Mouse (Mus musculus): Measurements from ENCODE around the gene Etl4. TPM values are rescaled to one million over a fixed set of nuclear protein-coding genes. Genes with fewer than 3 reads are reported as not detected.

Etl4 gene
- total and polyA plus RNA-seq, 2 experiments from 2014 or later = 7.6 to 20.6 TPM

DNA sequence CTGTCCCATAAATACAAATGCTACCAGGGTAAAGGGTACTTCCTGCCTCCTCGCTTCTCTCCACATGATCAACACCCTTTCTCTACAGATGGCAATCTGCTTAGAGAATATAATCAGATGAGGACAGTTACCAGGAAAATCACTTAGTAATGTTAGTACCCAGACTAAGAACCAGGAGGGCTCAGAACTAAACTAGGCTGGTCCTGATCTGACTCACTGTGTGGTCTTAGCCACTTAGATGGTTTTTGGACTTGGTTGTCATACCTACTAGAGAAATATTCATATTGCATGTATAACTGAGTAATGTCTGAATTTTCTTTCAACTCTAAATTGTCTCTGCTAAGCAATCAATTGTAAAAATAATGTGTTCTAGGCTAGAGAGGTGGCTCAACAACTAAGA lies 662.4 kb downstream of the Etl4 start:
- ATAC-seq (ENCODE audit: insufficient read depth, low read depth) (no peak), DNase-seq (ENCODE audit: low spot score) (no peak)

DNA sequence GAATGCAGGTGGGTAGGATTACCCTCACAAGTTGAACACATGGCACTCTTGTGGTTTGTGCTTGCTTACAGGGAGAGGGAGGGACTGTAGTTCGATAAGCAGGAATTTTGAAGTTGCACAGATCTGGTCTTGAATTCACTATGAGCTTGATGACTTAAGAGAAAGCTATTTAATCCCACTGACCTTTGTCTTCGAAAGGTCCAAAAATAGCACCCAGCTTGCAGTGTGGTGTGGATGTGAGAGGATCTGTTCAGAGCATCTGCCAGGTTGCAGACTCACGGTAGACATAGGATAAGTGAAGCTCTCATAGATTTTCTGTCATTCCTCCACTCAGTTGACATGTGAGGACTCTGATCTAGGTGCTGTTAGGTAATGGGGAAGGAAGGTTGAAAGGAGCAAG lies 670.8 kb downstream of the Etl4 start:
- 26% methylated on average over 3 of the region's 3 CpGs for WGBS
- no peaks in the 10 kb centered on the region for H3K27me3 ChIP-seq (ENCODE audit: control insufficient read depth, insufficient read depth, low read length)
- DNase-seq (ENCODE audit: low spot score) (peak; percentile 21), ATAC-seq (ENCODE audit: insufficient read depth, low read depth) (no peak)
- no peaks in the 10 kb centered on the region for H3K36me3 ChIP-seq (replicated peaks; ENCODE audit: control insufficient read depth, insufficient read depth, low read length)
- peaks cover 6% of the 10 kb centered on the region for H3K4me1 ChIP-seq (ENCODE audit: control insufficient read depth, insufficient read depth)
- H3K9ac ChIP-seq (replicated peaks; ENCODE audit: low read depth, low read length) = no peak overlapping the region
- H3K4me2 ChIP-seq (ENCODE audit: low read depth, low read length) = no peak overlapping the region
- TF ChIP-seq CTCF (IDR thresholded peaks at IDR 0.05; ENCODE audit: low read depth) = no peak
- TF ChIP-seq EP300 (IDR thresholded peaks at IDR 0.05; ENCODE audit: low read depth) = no peak
- H3K27ac ChIP-seq (ENCODE audit: low read depth) = no peak overlapping the region
- no peaks in the 10 kb centered on the region for H3K9me3 ChIP-seq (replicated peaks; ENCODE audit: control insufficient read depth, low read length)
- H3K4me3 ChIP-seq (ENCODE audit: low read depth, low read length) = no peak overlapping the region

More for the DNA sequence above, 662.4 kb downstream of the Etl4 start:
- TF ChIP-seq CTCF (IDR thresholded peaks at IDR 0.05; ENCODE audit: low read depth) (no peak), EP300 (IDR thresholded peaks at IDR 0.05; ENCODE audit: low read depth) (no peak)
- H3K9me3 ChIP-seq (replicated peaks; ENCODE audit: control insufficient read depth, low read length) = no peaks in the 10 kb centered on the region
- H3K4me3 ChIP-seq (ENCODE audit: low read depth, low read length) = no peak overlapping the region
- 80% methylated on average over 1 of the region's 1 CpGs for WGBS
- H3K36me3 ChIP-seq (replicated peaks; ENCODE audit: control insufficient read depth, insufficient read depth, low read length) = no peaks in the 10 kb centered on the region
- H3K4me2 ChIP-seq (ENCODE audit: low read depth, low read length) = no peak overlapping the region
- H3K27me3 ChIP-seq (ENCODE audit: control insufficient read depth, insufficient read depth, low read length) = no peaks in the 10 kb centered on the region
- H3K27ac ChIP-seq (ENCODE audit: low read depth) = no peak overlapping the region
- H3K4me1 ChIP-seq (ENCODE audit: control insufficient read depth, insufficient read depth) = no peaks in the 10 kb centered on the region
- H3K9ac ChIP-seq (replicated peaks; ENCODE audit: low read depth, low read length) = no peak overlapping the region

GRCm38 (mm10) chr2:20583032-20583431 lies 673.5 kb downstream of the Etl4 start:
- Histone ChIP-seq H3K9me3 (replicated peaks; ENCODE audit: control insufficient read depth, low read length) (no peaks in the 10 kb centered on the region), H3K9ac (replicated peaks; ENCODE audit: low read depth, low read length) (no peak overlapping the region), H3K4me3 (ENCODE audit: low read depth, low read length) (no peak overlapping the region), H3K27ac (ENCODE audit: low read depth) (no peak overlapping the region), H3K27me3 (ENCODE audit: control insufficient read depth, insufficient read depth, low read length) (no peaks in the 10 kb centered on the region), H3K4me2 (ENCODE audit: low read depth, low read length) (no peak overlapping the region), H3K4me1 (ENCODE audit: control insufficient read depth, insufficient read depth) (peaks cover 6% of the 10 kb centered on the region), H3K36me3 (replicated peaks; ENCODE audit: control insufficient read depth, insufficient read depth, low read length) (no peaks in the 10 kb centered on the region)
- no peak for TF ChIP-seq CTCF (IDR thresholded peaks at IDR 0.05; ENCODE audit: low read depth)
- no peak for TF ChIP-seq EP300 (IDR thresholded peaks at IDR 0.05; ENCODE audit: low read depth)
- no peak for DNase-seq (ENCODE audit: low spot score)
- no peak for ATAC-seq (ENCODE audit: insufficient read depth, low read depth)

- Histone ChIP-seq H3K9ac (replicated peaks; ENCODE audit: low read depth, low read length) (no peak overlapping the region), H3K4me2 (ENCODE audit: low read depth, low read length) (no peak overlapping the region), H3K4me1 (ENCODE audit: control insufficient read depth, insufficient read depth) (peaks cover 6% of the 10 kb centered on the region), H3K36me3 (replicated peaks; ENCODE audit: control insufficient read depth, insufficient read depth, low read length) (no peaks in the 10 kb centered on the region), H3K27me3 (ENCODE audit: control insufficient read depth, insufficient read depth, low read length) (no peaks in the 10 kb centered on the region), H3K27ac (ENCODE audit: low read depth) (no peak overlapping the region), H3K4me3 (ENCODE audit: low read depth, low read length) (no peak overlapping the region), H3K9me3 (replicated peaks; ENCODE audit: control insufficient read depth, low read length) (no peaks in the 10 kb centered on the region)
- no peak for DNase-seq (ENCODE audit: low spot score)
- 87% methylated on average over 6 of the region's 6 CpGs for WGBS
- no peak for ATAC-seq (ENCODE audit: insufficient read depth, low read depth)
- no peak for TF ChIP-seq EP300 (IDR thresholded peaks at IDR 0.05; ENCODE audit: low read depth)
- TF ChIP-seq CTCF (IDR thresholded peaks at IDR 0.05; ENCODE audit: low read depth) = no peak
Observed at GRCm38 (mm10) chr2:20583562-20584153, 674.1 kb downstream of the Etl4 start.

GRCm38 (mm10) chr2:20587913-20588312 lies 678.3 kb downstream of the Etl4 start:
- DNase-seq (ENCODE audit: low spot score) = no peak
- H3K4me3 ChIP-seq (ENCODE audit: low read depth, low read length) = no peak overlapping the region
- H3K4me1 ChIP-seq (ENCODE audit: control insufficient read depth, insufficient read depth) = no peaks in the 10 kb centered on the region
- H3K27ac ChIP-seq (ENCODE audit: low read depth) = no peak overlapping the region
- ATAC-seq (ENCODE audit: insufficient read depth, low read depth) = no peak
- H3K9ac ChIP-seq (replicated peaks; ENCODE audit: low read depth, low read length) = no peak overlapping the region
- WGBS = 91% methylated on average over 2 of the region's 2 CpGs
- TF ChIP-seq EP300 (IDR thresholded peaks at IDR 0.05; ENCODE audit: low read depth) = no peak
- no peak for TF ChIP-seq CTCF (IDR thresholded peaks at IDR 0.05; ENCODE audit: low read depth)
- no peak overlapping the region for H3K4me2 ChIP-seq (ENCODE audit: low read depth, low read length)
- no peaks in the 10 kb centered on the region for H3K9me3 ChIP-seq (replicated peaks; ENCODE audit: control insufficient read depth, low read length)
- no peaks in the 10 kb centered on the region for H3K36me3 ChIP-seq (replicated peaks; ENCODE audit: control insufficient read depth, insufficient read depth, low read length)
- H3K27me3 ChIP-seq (ENCODE audit: control insufficient read depth, insufficient read depth, low read length) = no peaks in the 10 kb centered on the region

DNA sequence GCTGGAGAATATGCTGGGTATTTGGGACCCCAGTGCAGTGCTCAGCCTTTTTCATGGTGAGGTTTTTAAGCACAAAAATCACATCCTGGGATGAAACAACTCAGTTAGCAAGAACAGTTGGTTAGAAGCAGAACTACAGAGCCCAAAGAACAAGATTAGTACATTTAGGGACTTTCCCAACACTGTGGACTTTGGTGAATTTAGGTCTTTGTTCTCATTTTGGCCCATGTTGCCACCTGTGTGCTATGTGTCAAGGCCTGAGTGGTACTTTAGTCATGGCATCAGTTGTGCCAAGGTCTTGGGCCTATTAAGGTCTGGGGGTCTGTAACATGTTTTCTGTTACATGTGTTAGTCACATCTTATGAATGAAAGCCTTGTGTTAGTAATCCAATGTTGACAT lies 679.1 kb downstream of the Etl4 start:
- H3K9me3 ChIP-seq (replicated peaks; ENCODE audit: control insufficient read depth, low read length) = no peaks in the 10 kb centered on the region
- H3K4me2 ChIP-seq (ENCODE audit: low read depth, low read length) = no peak overlapping the region
- DNase-seq (ENCODE audit: low spot score) (no peak), ATAC-seq (ENCODE audit: insufficient read depth, low read depth) (no peak)
- no peak overlapping the region for H3K27ac ChIP-seq (ENCODE audit: low read depth)
- no peaks in the 10 kb centered on the region for H3K4me1 ChIP-seq (ENCODE audit: control insufficient read depth, insufficient read depth)
- no peak for TF ChIP-seq CTCF (IDR thresholded peaks at IDR 0.05; ENCODE audit: low read depth)
- TF ChIP-seq EP300 (IDR thresholded peaks at IDR 0.05; ENCODE audit: low read depth) = no peak
- no peaks in the 10 kb centered on the region for H3K36me3 ChIP-seq (replicated peaks; ENCODE audit: control insufficient read depth, insufficient read depth, low read length)
- no peak overlapping the region for H3K4me3 ChIP-seq (ENCODE audit: low read depth, low read length)
- no peak overlapping the region for H3K9ac ChIP-seq (replicated peaks; ENCODE audit: low read depth, low read length)
- no peaks in the 10 kb centered on the region for H3K27me3 ChIP-seq (ENCODE audit: control insufficient read depth, insufficient read depth, low read length)

Measured in heart, postnatal 0 days (tissue).